Mouse (Mus musculus) bone marrow macrophage, adult 2 months (primary cell): ENCODE results near the gene Cradd.

Experiments
- CTCF ChIP-seq: IDR thresholded peaks from 2 replicates; pipeline ENCODE4 v1.5.1; 2012; ENCODE audit warnings: low read depth, mild to moderate bottlenecking, low read length, moderate library complexity
- POLR2A ChIP-seq: IDR thresholded peaks from 2 replicates; pipeline ENCODE4 v1.6.1; 2012; ENCODE audit warnings: mild to moderate bottlenecking, low read depth, low read length, borderline replicate concordance

DNA sequence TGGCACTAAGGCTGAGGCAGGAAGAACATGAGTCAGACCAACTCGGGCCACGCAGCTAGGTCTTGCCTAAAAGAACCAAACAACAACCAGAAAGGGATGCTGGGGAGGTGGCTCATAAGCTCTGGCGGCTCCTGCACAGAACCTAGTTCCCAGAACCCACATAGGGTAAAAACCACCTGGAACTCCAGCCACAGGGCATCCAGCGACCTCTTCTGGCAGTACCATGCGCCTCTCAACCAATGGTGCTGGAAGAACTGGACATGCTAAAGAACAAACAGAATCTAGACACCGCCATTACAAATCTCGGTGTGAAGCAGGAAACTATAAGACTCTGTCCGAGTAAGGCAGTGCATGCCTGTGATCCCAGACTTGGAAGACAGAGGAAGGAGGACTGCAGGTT is 36.6 kb downstream of the Cradd start:
- no peak for TF ChIP-seq POLR2A
- no peak for TF ChIP-seq CTCF
